ENCODE assay signal across 10 mouse cellular contexts in genomic region chr3:98034622-98035593, GRCm38 (mm10). TPM values are rescaled to one million over a fixed set of nuclear protein-coding genes. Genes with fewer than 3 reads are reported as not detected.
DNase-seq lines count a peak whose midpoint lies in the region; ATAC-seq lines count a peak whose summit lies in the region.
"Had no signal": no experiment of that assay in that cellular context is flagged by ENCODE, and none has a peak within 500 bp of the region (broad histone marks: within the 10 kb centered on the region; RNA-seq: fewer than 3 reads in every experiment).

No protein-coding gene starts in this region.

- ATAC-seq in heart, embryonic 14.5 days (ENCODE audit: insufficient number of reproducible peaks, insufficient read depth, low FRiP score, low read depth), result no peak
- peak; percentile 51; the same call in 1 of the 2 replicates for ATAC-seq in forebrain, embryonic 14.5 days
- ATAC-seq in megakaryocyte-erythroid progenitor cell, adult 5-6 weeks (replicated peaks; ENCODE audit: low FRiP score, low TSS enrichment, poor library complexity, severe bottlenecking), result peak; percentile 48
- ATAC-seq: CD4-positive, CD25-positive, alpha-beta regulatory T cell, adult 4 months had no signal

- no peaks in the 10 kb centered on the region for H3K9me3 ChIP-seq in heart, embryonic 14.5 days (ENCODE audit: control insufficient read depth, low read length)
- no peaks in the 10 kb centered on the region for H3K9me3 ChIP-seq in forebrain, embryonic 14.5 days (replicated peaks; ENCODE audit: control insufficient read depth, low read length)

- no peak for DNase-seq in heart, postnatal 36 days
- DNase-seq in MEL-GATA-1-ER (ENCODE audit: extremely low read depth, low read depth), result peak; percentile 89
- DNase-seq in forebrain, embryonic 14.5 days (ENCODE audit: low spot score), result peak; percentile 71
- no peak for DNase-seq in thymus, postnatal 0 days (ENCODE audit: low spot score)
- no peak for DNase-seq in layer of hippocampus, adult 9-11 months
- DNase-seq in gastrocnemius, postnatal 10 days, result no peak
- DNase-seq: lung, postnatal 36 days had no signal

- 37% methylated on average over 15 of the region's 15 CpGs for WGBS in heart, embryonic 14.5 days
- 19% methylated on average over 15 of the region's 15 CpGs for WGBS in forebrain, embryonic 14.5 days

- H3K27me3 ChIP-seq in heart, embryonic 14.5 days (ENCODE audit: control insufficient read depth, insufficient read depth, low read length), result no peaks in the 10 kb centered on the region
- no peaks in the 10 kb centered on the region for H3K27me3 ChIP-seq in forebrain, embryonic 14.5 days (replicated peaks; ENCODE audit: control insufficient read depth, insufficient read depth, low read length)

- intact Hi-C loops in heart, postnatal 36 days (cut with DNase I), result no loop called here

- no peak overlapping the region; the same call in 1 of the 2 replicates for H3K4me2 ChIP-seq in heart, embryonic 14.5 days (ENCODE audit: low read length)
- peak overlapping the region; percentile 15 for H3K4me2 ChIP-seq in forebrain, embryonic 14.5 days (ENCODE audit: low read length)

- peak overlapping the region; percentile 28; the same call in 1 of the 2 replicates for H3K9ac ChIP-seq in heart, embryonic 14.5 days (ENCODE audit: low read length)
- H3K9ac ChIP-seq in forebrain, embryonic 14.5 days (ENCODE audit: low read length), result peak overlapping the region; percentile 13; the same call in 1 of the 2 replicates

- H3K36me3 ChIP-seq in heart, embryonic 14.5 days (ENCODE audit: control insufficient read depth, insufficient read depth, low read length), result no peaks in the 10 kb centered on the region
- H3K36me3 ChIP-seq in forebrain, embryonic 14.5 days (ENCODE audit: control insufficient read depth, insufficient read depth, low read length), result no peaks in the 10 kb centered on the region

- H3K27ac ChIP-seq in heart, embryonic 14.5 days (replicated peaks in 1 of 2; ENCODE audit: control insufficient read depth in 1 of 2, insufficient read depth in 1 of 2, low read depth in 2 of 2, low read length in 2 of 2), result peak overlapping the region in 1 of 2 experiments; percentile 29; a peak in 1 of 4 replicates
- peak overlapping the region; percentile 61; the same call in 1 of the 2 replicates for H3K27ac ChIP-seq in forebrain, embryonic 14.5 days (ENCODE audit: low read depth, low read length)

- H3K4me3 ChIP-seq in heart, embryonic 14.5 days (ENCODE audit: control insufficient read depth in 1 of 2, insufficient read depth in 1 of 2, low read depth in 1 of 2, low read length in 2 of 2), result no peak overlapping the region
- H3K4me3 ChIP-seq in forebrain, embryonic 14.5 days (ENCODE audit: low read depth, low read length), result no peak overlapping the region

- H3K4me1 ChIP-seq in heart, embryonic 14.5 days (ENCODE audit: control insufficient read depth in 2 of 2, insufficient read depth in 2 of 2, low read length in 2 of 2), result peaks cover 35 to 76% of the 10 kb centered on the region in 2 experiments
- peaks cover 72% of the 10 kb centered on the region for H3K4me1 ChIP-seq in forebrain, embryonic 14.5 days (ENCODE audit: control insufficient read depth, insufficient read depth, low read length)

RNA-seq across cellular contexts. Expression of gene Notch2, which starts 21.6 kb away (rescaled TPM):
- polyA plus RNA-seq in heart, embryonic 14.5 days (2014; fragmentation: Nextera tagmentation; extraction: Ambion mirVana), result 12.2 and 14.5 TPM in 2 replicates
- total RNA-seq in heart, postnatal 36 days (2021), result 10 to 100 TPM; 16.7 to 17.8 TPM
- polyA plus RNA-seq in forebrain, embryonic 14.5 days (2014; fragmentation: Nextera tagmentation; extraction: Ambion mirVana), result 13.6 and 18.1 TPM in 2 replicates
- 36.0 and 55.9 TPM in 2 replicates for total RNA-seq in megakaryocyte-erythroid progenitor cell, adult 5-6 weeks (2014; fragmentation: Nextera tagmentation)
- total RNA-seq in megakaryocyte-erythroid progenitor cell, adult 5-6 weeks (2017), result 33.4 TPM in 2 replicates
- 9.9 and 11.3 TPM in 2 replicates for polyA plus RNA-seq in thymus, postnatal 0 days (2015; fragmentation: Nextera tagmentation; extraction: Ambion mirVana)
- total RNA-seq in gastrocnemius, postnatal 10 days (2021), result 10 to 100 TPM; 32.0 to 42.1 TPM

Comparison
In these comparisons a context has a peak if more than half of its experiments do, and no peak if none do; other contexts are left out.
1. DNase-seq: peak in MEL-GATA-1-ER (single experiment) and forebrain, embryonic 14.5 days (single experiment); none in heart, postnatal 36 days (0 of 2), thymus, postnatal 0 days (single experiment), layer of hippocampus, adult 9-11 months (single experiment) and gastrocnemius, postnatal 10 days (single experiment).